Mouse (Mus musculus) CH12.LX (cell line): ENCODE results near the gene Cdk5rap3. TPM values are rescaled to one million over a fixed set of nuclear protein-coding genes. Genes with fewer than 3 reads are reported as not detected.

Experiments used
- DNase-seq: peaks from one replicate; pipeline ENCODE4 v3.0.0-alpha.2; 2013; ENCODE audit errors: extremely low read depth
- H3K27ac ChIP-seq: 2 replicates; pipeline ENCODE4 v1.5.1; 2012; ENCODE audit warnings: low read depth, mild to moderate bottlenecking, control low read depth, moderate library complexity; ENCODE audit not compliant: insufficient read depth
- H3K27me3 ChIP-seq: replicated peaks from 2 replicates; pipeline ENCODE3; 2012; ENCODE audit warnings: inconsistent platforms
- H3K36me3 ChIP-seq, 2 experiments: replicated peaks in 1 of 2; 2 replicates each; pipeline versions ENCODE3 to v1.6.1; 2012; ENCODE audit warnings: inconsistent platforms in 1 of 2, low read length in 1 of 2, mild to moderate bottlenecking in 1 of 2, mixed read lengths in 1 of 2, moderate library complexity in 1 of 2; ENCODE audit not compliant: control insufficient read depth in 1 of 2, insufficient read depth in 1 of 2
- H3K4me1 ChIP-seq, 2 experiments: 2 replicates each; pipeline ENCODE4 v1.6.1; 2012; ENCODE audit warnings: inconsistent platforms in 1 of 2, moderate library complexity in 1 of 2; ENCODE audit not compliant: insufficient read depth in 2 of 2, control insufficient read depth in 1 of 2
- H3K4me2 ChIP-seq: 2 replicates; pipeline ENCODE4 v1.6.1; 2012; ENCODE audit warnings: low read depth, mild to moderate bottlenecking, control low read depth; ENCODE audit not compliant: poor library complexity, insufficient read depth, severe bottlenecking
- H3K4me3 ChIP-seq, 3 experiments: fragments of 150-350 bp in 1 of 3; sonication (generic) in 1 of 3; replicated peaks in 1 of 3; 2 replicates each; pipeline versions ENCODE3 to v1.5.1; 2011 to 2012; ENCODE audit warnings: low read depth in 2 of 3, low read length in 2 of 3, mild to moderate bottlenecking in 2 of 3, moderate library complexity in 2 of 3, control low read depth in 1 of 3, improper control_type of control experiment in 1 of 3, inconsistent platforms in 1 of 3, mixed read lengths in 1 of 3; ENCODE audit not compliant: poor library complexity in 1 of 3
- H3K79me2 ChIP-seq: replicated peaks from 2 replicates; pipeline ENCODE4 v1.6.1; 2012; ENCODE audit warnings: mild to moderate bottlenecking, moderate library complexity; ENCODE audit not compliant: control insufficient read depth, poor library complexity, insufficient read depth, severe bottlenecking; ENCODE audit errors: extremely low read depth
- H3K9ac ChIP-seq: 2 replicates; pipeline ENCODE4 v1.6.1; 2012; ENCODE audit warnings: low read depth, mild to moderate bottlenecking, control low read depth, moderate library complexity; ENCODE audit not compliant: insufficient read depth
- H3K9me3 ChIP-seq: replicated peaks from 2 replicates; pipeline ENCODE3; 2012; ENCODE audit warnings: low read length, inconsistent platforms, mixed read lengths
- CHD2 ChIP-seq: IDR thresholded peaks from 2 replicates; pipeline ENCODE4 v1.6.1; 2011; ENCODE audit warnings: low read length, improper control_type of control experiment
- E2F4 ChIP-seq: IDR thresholded peaks from 2 replicates; pipeline ENCODE4 v1.6.1; 2011; ENCODE audit warnings: low read depth, low read length, improper control_type of control experiment; ENCODE audit not compliant: insufficient replicate concordance
- IRF4 ChIP-seq: IDR thresholded peaks from 2 replicates; pipeline ENCODE4 v1.6.1; 2014; ENCODE audit warnings: low read depth, mild to moderate bottlenecking, inconsistent platforms, low read length, improper control_type of control experiment
- JUN ChIP-seq: IDR thresholded peaks from 2 replicates; pipeline ENCODE4 v1.6.1; 2011; ENCODE audit warnings: low read depth, mild to moderate bottlenecking, low read length, improper control_type of control experiment, moderate library complexity; ENCODE audit not compliant: insufficient read depth
- MEF2A ChIP-seq: IDR thresholded peaks from 2 replicates; pipeline ENCODE4 v1.6.1; 2014; ENCODE audit warnings: low read depth, mild to moderate bottlenecking, inconsistent platforms, low read length, improper control_type of control experiment, borderline replicate concordance
- MXI1 ChIP-seq: IDR thresholded peaks from 2 replicates; pipeline ENCODE4 v1.6.1; 2011; ENCODE audit warnings: mild to moderate bottlenecking, low read depth, low read length, improper control_type of control experiment
- NELFE ChIP-seq: IDR thresholded peaks from 2 replicates; pipeline ENCODE4 v1.6.1; 2011; ENCODE audit warnings: low read depth, low read length, improper control_type of control experiment
- NRF1 ChIP-seq: IDR thresholded peaks from 2 replicates; pipeline ENCODE4 v1.6.1; 2014; ENCODE audit warnings: low read depth, mild to moderate bottlenecking, inconsistent platforms, low read length, improper control_type of control experiment, moderate library complexity
- SIN3A ChIP-seq: IDR thresholded peaks from 2 replicates; pipeline ENCODE4 v1.6.1; 2012; ENCODE audit warnings: low read length, improper control_type of control experiment, inconsistent platforms
- SMC3 ChIP-seq: IDR thresholded peaks from 2 replicates; pipeline ENCODE4 v1.6.1; 2011; ENCODE audit warnings: low read depth, low read length, improper control_type of control experiment
- UBTF ChIP-seq: IDR thresholded peaks from 2 replicates; pipeline ENCODE4 v1.6.1; 2012; ENCODE audit warnings: low read depth, mild to moderate bottlenecking, inconsistent platforms, low read length, improper control_type of control experiment, moderate library complexity
- USF1 ChIP-seq: IDR thresholded peaks from 2 replicates; pipeline ENCODE4 v1.6.1; 2014; ENCODE audit warnings: low read depth, mild to moderate bottlenecking, inconsistent platforms, low read length, improper control_type of control experiment
- dilution Hi-C: fragments of 300-500 bp; cut with MboI; formaldehyde crosslinking; loops from 2 replicates; pipeline ENCODE4 v1.14.3; 2020; ENCODE audit warnings: low sequenced_read_pairs; ENCODE audit not compliant: extremely low pct_unique_long_range_greater_than_20kb, extremely low pct_ligation_motif_present
- in situ Hi-C: fragments of 300-500 bp; cut with MboI; formaldehyde crosslinking; loops from 3 replicates; pipeline ENCODE4 v1.14.3; 2019; ENCODE audit warnings: low sequenced_read_pairs, low pct_ligation_motif_present, low pct_unique_long_range_greater_than_20kb, mixed read lengths
- polyA plus RNA-seq: library from polyadenylated mRNA; unstranded; fragments of >175 nt; gene quantifications from 2 replicates; pipeline ENCODE4 v1.2.1, GENCODE M21; 2012; ENCODE audit warnings: low read depth; ENCODE audit not compliant: insufficient read length
- total RNA-seq, 2 experiments: library from RNA; depleted of rRNA; stranded (reverse); fragments of 300-350 nt in 1 of 2; fragments of >200 nt in 1 of 2; gene quantifications; 2 replicates each; pipeline ENCODE4 v1.2.3; 2012 to 2014

Gene Cdk5rap3
- total and polyA plus RNA-seq, 3 experiments, result 61.6 to 112 (median 70.3) TPM

- peak overlapping the region; percentile 79; the same call in 1 of the 2 replicates for H3K4me2 ChIP-seq
- H3K4me3 ChIP-seq, result no peak overlapping the region
- in situ Hi-C loops, result no loop called here
- no peak for DNase-seq
- H3K27ac ChIP-seq, result no peak overlapping the region
- TF ChIP-seq E2F4 (no peak), SMC3 (no peak), NRF1 (no peak)
- dilution Hi-C loops, result no loop called here
- no peaks in the 10 kb centered on the region for H3K9me3 ChIP-seq
- no peaks in the 10 kb centered on the region for H3K36me3 ChIP-seq
- no peak overlapping the region for H3K9ac ChIP-seq
- peaks cover 8 to 37% of the 10 kb centered on the region in 2 experiments; a peak in 3 of 4 replicates for H3K4me1 ChIP-seq
- peaks cover 92% of the 10 kb centered on the region for H3K27me3 ChIP-seq
- no peaks in the 10 kb centered on the region for H3K79me2 ChIP-seq
These were observed 39.8 kb downstream of the Cdk5rap3 start for GRCm38 (mm10) chr11:96876300-96877040.

GRCm38 (mm10) chr11:96875745-96876144 is 40.6 kb downstream of the Cdk5rap3 start:
- Histone ChIP-seq H3K79me2 (no peaks in the 10 kb centered on the region), H3K27ac (no peak overlapping the region), H3K36me3 (no peaks in the 10 kb centered on the region), H3K4me3 (peak overlapping the region in 1 of 3 experiments; percentile 3), H3K27me3 (peaks cover 88% of the 10 kb centered on the region), H3K4me2 (peak overlapping the region; percentile 79), H3K9ac (no peak overlapping the region), H3K4me1 (peaks cover 8 to 37% of the 10 kb centered on the region in 2 experiments; a peak in 3 of 4 replicates), H3K9me3 (no peaks in the 10 kb centered on the region)
- TF ChIP-seq USF1 (no peak), MEF2A (0 out of 2 replicates have a peak, but pooled peaks have one; percentile 6), UBTF (0 out of 2 replicates have a peak, but pooled peaks have one; percentile 45), IRF4 (0 out of 2 replicates have a peak, but pooled peaks have one; percentile 32), MXI1 (peak; percentile 99), JUN (no peak), SIN3A (peak; percentile 73; the same call in 1 of the 2 replicates)
- DNase-seq, result peak; percentile 72
- dilution Hi-C loops (no loop called here), in situ Hi-C loops (no loop called here)

DNA sequence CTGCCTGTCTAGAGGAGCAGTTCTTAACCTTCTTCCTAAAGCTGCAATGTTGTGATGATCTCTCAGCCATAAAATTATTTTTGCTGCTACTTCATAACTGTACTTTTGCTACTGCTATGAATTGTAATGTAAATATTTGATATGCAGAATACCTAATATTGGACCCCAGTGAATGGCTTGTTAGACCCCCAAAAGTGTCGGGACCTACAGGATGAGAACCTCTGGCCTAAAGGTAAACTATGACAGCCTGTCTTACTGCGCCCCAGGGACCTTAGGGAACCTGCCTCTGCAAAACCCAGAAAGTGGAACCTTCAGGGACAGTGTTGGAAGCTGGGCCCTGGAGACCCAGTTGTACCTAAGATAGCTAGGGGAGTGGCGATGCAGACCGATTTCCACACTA is 41.0 kb downstream of the Cdk5rap3 start:
- dilution Hi-C loops (no loop called here), in situ Hi-C loops (no loop called here)
- no peaks in the 10 kb centered on the region for H3K9me3 ChIP-seq
- peaks cover 8 to 37% of the 10 kb centered on the region in 2 experiments; a peak in 3 of 4 replicates for H3K4me1 ChIP-seq
- no peaks in the 10 kb centered on the region for H3K79me2 ChIP-seq
- no peaks in the 10 kb centered on the region for H3K36me3 ChIP-seq
- H3K27me3 ChIP-seq, result peaks cover 88% of the 10 kb centered on the region
- H3K27ac ChIP-seq, result no peak overlapping the region
- TF ChIP-seq MEF2A, result peak; percentile 27; the same call in 1 of the 2 replicates
- no peak for TF ChIP-seq CHD2
- TF ChIP-seq SIN3A, result no peak
- TF ChIP-seq NELFE, result 0 out of 2 replicates have a peak, but pooled peaks have one; percentile 10
- no peak overlapping the region for H3K9ac ChIP-seq
- no peak for DNase-seq
- peak overlapping the region; percentile 79 for H3K4me2 ChIP-seq
- no peak overlapping the region for H3K4me3 ChIP-seq
